Mouse (Mus musculus) cerebellum, adult 2 months (tissue): ENCODE results near the gene Gm9758.
"Not testable (repeated sequence)": the region's sequence is repeated elsewhere in the genome, so short reads cannot be mapped to it uniquely, and the experiment has no call there.

Experiments used
- CTCF ChIP-seq: fragments of 200-500 bp; IDR thresholded peaks from 2 replicates; pipeline ENCODE4 v1.5.1; 2011; ENCODE audit warnings: low read depth, mild to moderate bottlenecking, control low read depth, low read length, moderate library complexity, borderline replicate concordance; ENCODE audit not compliant: insufficient read depth
- POLR2A ChIP-seq: fragments of 200-500 bp; IDR thresholded peaks from 2 replicates; pipeline ENCODE4 v1.6.1; 2011; ENCODE audit warnings: low read length, control low read depth, borderline replicate concordance; ENCODE audit not compliant: insufficient read depth

DNA sequence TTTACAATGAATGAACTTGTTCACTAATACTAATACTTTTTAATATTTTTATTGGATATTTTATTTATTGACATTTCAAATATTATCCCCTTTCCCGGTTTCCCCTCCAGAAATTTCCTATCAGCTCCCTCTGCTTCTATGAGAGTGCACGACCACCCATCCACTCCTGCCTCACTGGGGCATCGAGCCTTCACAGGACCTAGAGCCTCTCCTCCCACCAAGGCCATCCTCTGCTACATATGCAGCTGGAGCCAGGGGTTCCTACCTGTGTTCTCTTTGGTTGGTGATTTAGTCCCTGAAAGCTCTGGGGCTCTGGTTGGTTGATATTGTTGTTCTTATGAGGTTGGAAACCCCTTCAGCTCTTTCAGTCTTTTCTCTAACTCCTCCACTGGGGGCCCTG, 38.0 kb upstream of the Gm9758 start:
- not testable (repeated sequence) for TF ChIP-seq POLR2A, CTCF
